ENCODE assay signal across 9 mouse cellular contexts in the genomic region with DNA sequence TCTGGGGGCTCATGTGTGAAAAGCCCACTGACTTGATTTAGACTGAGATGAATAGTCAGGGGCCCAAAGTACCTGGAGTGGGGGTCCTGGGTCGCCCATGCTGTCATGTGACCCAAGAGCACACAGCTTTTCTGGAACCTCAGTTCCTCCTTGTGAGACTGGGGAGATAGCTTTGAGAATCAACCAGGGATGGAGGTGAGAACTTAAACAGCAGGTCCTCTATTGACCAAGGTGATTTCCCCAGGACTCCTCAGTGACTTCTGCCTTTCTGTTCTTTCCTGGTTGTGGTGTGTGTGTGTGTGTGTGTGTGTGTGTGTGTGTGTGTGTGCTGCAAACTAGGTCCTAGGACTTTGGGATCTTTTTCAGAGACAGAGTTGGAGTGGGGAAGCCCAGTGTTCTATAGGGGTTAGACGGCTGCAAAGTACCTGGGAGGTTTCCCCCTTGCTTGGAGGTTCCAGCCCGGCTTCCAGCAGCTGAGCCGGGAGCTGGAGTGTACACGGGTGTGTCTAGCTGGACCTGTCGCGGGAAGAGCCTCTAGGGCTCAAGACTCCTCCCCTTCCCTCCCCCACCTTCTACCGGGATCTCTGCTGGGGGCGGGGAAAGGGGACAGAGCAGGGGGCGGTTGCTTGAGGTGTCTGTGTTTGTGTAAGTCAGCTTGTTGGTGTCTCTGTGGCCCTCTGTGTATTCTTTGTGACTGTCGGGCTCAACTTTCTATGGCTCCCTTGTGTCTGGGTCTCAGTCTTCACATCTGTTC. TPM values are rescaled to one million over a fixed set of nuclear protein-coding genes. Genes with fewer than 3 reads are reported as not detected.
DNase-seq lines count a peak whose midpoint lies in the region; ATAC-seq and TF ChIP-seq lines count a peak whose summit lies in the region.
"Had no signal": no experiment of that assay in that cellular context is flagged by ENCODE, and none has a peak within 500 bp of the region (broad histone marks: within the 10 kb centered on the region; RNA-seq: fewer than 3 reads in every experiment).

No protein-coding gene starts in this region.

- H3K36me3 ChIP-seq in E14TG2a.4 (ENCODE audit: insufficient read depth, low read length) = no peaks in the 10 kb centered on the region
- 0 out of 2 replicates have a peak, but pooled peaks cover 3% of the 10 kb centered on the region for H3K36me3 ChIP-seq in hindbrain, postnatal 0 days (ENCODE audit: insufficient read depth, low read length)
- no peaks in the 10 kb centered on the region for H3K36me3 ChIP-seq in liver, embryonic 14.5 days (replicated peaks; ENCODE audit: control insufficient read depth, insufficient read depth, low read depth)
- peaks cover 13% of the 10 kb centered on the region for H3K36me3 ChIP-seq in stomach, embryonic 14.5 days (ENCODE audit: control insufficient read depth, insufficient read depth, low read length)

- peak; percentile 64 for TF ChIP-seq POLR2A in embryonic fibroblast, embryonic 13.5 days (IDR thresholded peaks at IDR 0.05; ENCODE audit: low read depth, low read length)

- WGBS in hindbrain, postnatal 0 days = 11% methylated on average over 11 of the region's 11 CpGs
- WGBS in liver, embryonic 14.5 days (ENCODE audit: insufficient replicate concordance) = 1% methylated on average over 10 of the region's 11 CpGs
- 2% methylated on average over 11 of the region's 11 CpGs for WGBS in stomach, embryonic 14.5 days

- peaks cover 32% of the 10 kb centered on the region for H3K27me3 ChIP-seq in E14TG2a.4 (ENCODE audit: insufficient read depth, low read length)
- H3K27me3 ChIP-seq in hindbrain, postnatal 0 days (ENCODE audit: insufficient read depth, low read length) = no peaks in the 10 kb centered on the region
- H3K27me3 ChIP-seq in liver, embryonic 14.5 days (ENCODE audit: control insufficient read depth, insufficient read depth, low read length) = peaks cover 14% of the 10 kb centered on the region
- H3K27me3 ChIP-seq in stomach, embryonic 14.5 days (ENCODE audit: control insufficient read depth, insufficient read depth, low read length) = no peaks in the 10 kb centered on the region

- no peak for ATAC-seq in hindbrain, postnatal 0 days
- peak; percentile 52; the same call in 1 of the 2 replicates for ATAC-seq in liver, embryonic 14.5 days (ENCODE audit: insufficient read depth)
- peak; percentile 35; the same call in 1 of the 2 replicates for ATAC-seq in stomach, embryonic 14.5 days (ENCODE audit: insufficient number of reproducible peaks, insufficient read depth, low FRiP score, low read depth)

- no peak for TF ChIP-seq EP300 in liver, embryonic 14.5 days (IDR thresholded peaks at IDR 0.05; ENCODE audit: low read depth)

- TF ChIP-seq CTCF in E14TG2a.4 (conservative IDR thresholded peaks at IDR 0.05; ENCODE audit: low read length) = no peak
- no peak for TF ChIP-seq CTCF in embryonic fibroblast, embryonic 13.5 days (IDR thresholded peaks at IDR 0.05; ENCODE audit: borderline replicate concordance, insufficient read depth, low read length)
- TF ChIP-seq CTCF in hindbrain, postnatal 0 days (IDR thresholded peaks at IDR 0.05; ENCODE audit: low read depth) = no peak
- no peak for TF ChIP-seq CTCF in liver, embryonic 14.5 days (IDR thresholded peaks at IDR 0.05; ENCODE audit: low read depth)

- peak overlapping the region; percentile 58 for H3K9ac ChIP-seq in hindbrain, postnatal 0 days (replicated peaks; ENCODE audit: low read length)
- H3K9ac ChIP-seq in liver, embryonic 14.5 days (replicated peaks) = no peak overlapping the region
- H3K9ac ChIP-seq in stomach, embryonic 14.5 days (replicated peaks; ENCODE audit: low read depth, low read length) = peak overlapping the region; percentile 37

- H3K27ac ChIP-seq in embryonic fibroblast, embryonic 13.5 days (ENCODE audit: insufficient read depth, low read length) = peak overlapping the region; percentile 97
- peak overlapping the region; percentile 80 for H3K27ac ChIP-seq in hindbrain, postnatal 0 days
- H3K27ac ChIP-seq in liver, embryonic 14.5 days = no peak overlapping the region
- peak overlapping the region; percentile 92 for H3K27ac ChIP-seq in stomach, embryonic 14.5 days (ENCODE audit: low read length)
- H3K27ac ChIP-seq: macrophage had no signal

- peak; percentile 54 for DNase-seq in cerebellum, adult 9-11 months
- DNase-seq in cerebellum, adult 8-10 months = no peak
- DNase-seq in hindbrain, postnatal 0 days (ENCODE audit: low spot score) = no peak
- no peak for DNase-seq in liver, embryonic 14.5 days (ENCODE audit: low read depth in 3 of 3, low spot score in 3 of 3)
- DNase-seq in c-Kit-positive CD71-positive TER-119-positive erythroid progenitor cells, embryonic 14.5 days (ENCODE audit: low spot score) = no peak

- H3K4me2 ChIP-seq in hindbrain, postnatal 0 days (ENCODE audit: low read depth, low read length) = peak overlapping the region; percentile 74
- H3K4me2 ChIP-seq in liver, embryonic 14.5 days (ENCODE audit: low read depth) = peak overlapping the region; percentile 51
- peak overlapping the region; percentile 91 for H3K4me2 ChIP-seq in stomach, embryonic 14.5 days (replicated peaks; ENCODE audit: low read depth, low read length)

- H3K4me3 ChIP-seq in E14TG2a.4 (replicated peaks; ENCODE audit: low read length) = peak overlapping the region; percentile 77
- peak overlapping the region; percentile 39 for H3K4me3 ChIP-seq in embryonic fibroblast, embryonic 13.5 days (ENCODE audit: insufficient read depth, low read length)
- H3K4me3 ChIP-seq in hindbrain, postnatal 0 days (ENCODE audit: low read length) = peak overlapping the region; percentile 33
- H3K4me3 ChIP-seq in liver, embryonic 14.5 days (ENCODE audit: insufficient read depth in 1 of 2, low read depth in 2 of 2, low read length in 2 of 2) = peak overlapping the region in 1 of 2 experiments; percentile 27; a peak in 2 of 4 replicates
- peak overlapping the region; percentile 39 for H3K4me3 ChIP-seq in stomach, embryonic 14.5 days (ENCODE audit: low read depth, low read length)

- H3K4me1 ChIP-seq in E14TG2a.4 (replicated peaks; ENCODE audit: low read depth, low read length) = peaks cover 89% of the 10 kb centered on the region
- peaks cover 40% of the 10 kb centered on the region for H3K4me1 ChIP-seq in embryonic fibroblast, embryonic 13.5 days (ENCODE audit: control insufficient read depth, insufficient read depth, low read length)
- peaks cover 59% of the 10 kb centered on the region for H3K4me1 ChIP-seq in hindbrain, postnatal 0 days (ENCODE audit: insufficient read depth, low read length)
- peaks cover 0 to 20% of the 10 kb centered on the region in 2 experiments; a peak in 3 of 4 replicates for H3K4me1 ChIP-seq in liver, embryonic 14.5 days (replicated peaks; ENCODE audit: control insufficient read depth in 2 of 2, insufficient read depth in 2 of 2, low read length in 1 of 2)
- peaks cover 78% of the 10 kb centered on the region for H3K4me1 ChIP-seq in stomach, embryonic 14.5 days (ENCODE audit: control insufficient read depth, insufficient read depth, low read length)

- H3K9me3 ChIP-seq in E14TG2a.4 (ENCODE audit: low read length) = no peaks in the 10 kb centered on the region
- H3K9me3 ChIP-seq in hindbrain, postnatal 0 days (ENCODE audit: low read length) = no peaks in the 10 kb centered on the region
- no peaks in the 10 kb centered on the region for H3K9me3 ChIP-seq in liver, embryonic 14.5 days (ENCODE audit: control insufficient read depth, low read length)
- no peaks in the 10 kb centered on the region for H3K9me3 ChIP-seq in stomach, embryonic 14.5 days (ENCODE audit: control insufficient read depth, low read depth, low read length)

RNA-seq across cellular contexts. Expression of gene Bcl9l, which starts 15.2 kb away (rescaled TPM):
- 56.0 and 61.6 TPM in 2 replicates for polyA plus RNA-seq in embryonic fibroblast, embryonic 13.5 days (2011; ENCODE audit: insufficient read length, low read depth, missing spikeins)
- total RNA-seq in hindbrain, postnatal 0 days (2014; rRNA removed) = 32.7 and 44.5 TPM in 2 replicates
- 7.8 and 8.4 TPM in 2 replicates for polyA plus RNA-seq in hindbrain, postnatal 0 days (2015; fragmentation: Nextera tagmentation; extraction: Ambion mirVana)
- polyA plus RNA-seq in liver, embryonic 14.5 days (2012; rRNA removed) = 1.6 and 1.9 TPM in 2 replicates
- 1.0 and 1.5 TPM in 2 replicates for polyA plus RNA-seq in liver, embryonic 14.5 days (2014; fragmentation: Nextera tagmentation; extraction: Ambion mirVana)
- polyA plus RNA-seq in stomach, embryonic 14.5 days (2014; fragmentation: Nextera tagmentation; extraction: Ambion mirVana) = 15.4 and 16.3 TPM in 2 replicates

RNA-seq across cellular contexts. Expression of gene Upk2, which starts 43.0 kb away (rescaled TPM):
- not detected in 2 replicates for polyA plus RNA-seq in embryonic fibroblast, embryonic 13.5 days (2011; ENCODE audit: insufficient read length, low read depth, missing spikeins)
- total RNA-seq in hindbrain, postnatal 0 days (2014; rRNA removed) = not detected in 2 replicates
- polyA plus RNA-seq in hindbrain, postnatal 0 days (2015; fragmentation: Nextera tagmentation; extraction: Ambion mirVana) = not detected in 2 replicates
- polyA plus RNA-seq in liver, embryonic 14.5 days (2012; rRNA removed) = 0.04 TPM in 1 of 2 replicates, not detected in the other
- not detected in 2 replicates for polyA plus RNA-seq in liver, embryonic 14.5 days (2014; fragmentation: Nextera tagmentation; extraction: Ambion mirVana)
- polyA plus RNA-seq in stomach, embryonic 14.5 days (2014; fragmentation: Nextera tagmentation; extraction: Ambion mirVana) = 25.9 and 26.4 TPM in 2 replicates
- polyA plus RNA-seq: macrophage had no signal

RNA-seq across cellular contexts. Expression of gene Foxr1, which starts 56.9 kb away (rescaled TPM):
- not detected in 2 replicates for polyA plus RNA-seq in embryonic fibroblast, embryonic 13.5 days (2011; ENCODE audit: insufficient read length, low read depth, missing spikeins)
- total RNA-seq in hindbrain, postnatal 0 days (2014; rRNA removed) = not detected in 2 replicates
- not detected in 2 replicates for polyA plus RNA-seq in hindbrain, postnatal 0 days (2015; fragmentation: Nextera tagmentation; extraction: Ambion mirVana)
- not detected in 2 replicates for polyA plus RNA-seq in liver, embryonic 14.5 days (2012; rRNA removed)
- polyA plus RNA-seq in liver, embryonic 14.5 days (2014; fragmentation: Nextera tagmentation; extraction: Ambion mirVana) = not detected in 2 replicates
- polyA plus RNA-seq in stomach, embryonic 14.5 days (2014; fragmentation: Nextera tagmentation; extraction: Ambion mirVana) = not detected in 2 replicates
- polyA plus RNA-seq: macrophage had no signal

Comparison
In these comparisons a context has a peak if more than half of its experiments do, and no peak if none do; other contexts are left out.
1. RNA of gene Upk2, which starts 43.0 kb away (polyA plus RNA-seq): 25.9 to 26.4 TPM in stomach, embryonic 14.5 days; not detected in hindbrain, postnatal 0 days, not detected in embryonic fibroblast, embryonic 13.5 days and 0.04 TPM in liver, embryonic 14.5 days; every median in the first group is over 10 times any median in the second.
2. Peak in every context shown above with its lines, with median percentiles within 50 percentile points of each other: H3K4me2 ChIP-seq.